Mouse (Mus musculus) embryonic facial prominence, embryonic 11.5 days (tissue): ENCODE measurements around the gene Abcc3. TPM values are rescaled to one million over a fixed set of nuclear protein-coding genes. Genes with fewer than 3 reads are reported as not detected.

Experiments
- ATAC-seq: fragments of 200-750 bp; cut with Nextera tagmentation; replicated peaks from 2 replicates; pipeline ENCODE4 v1.8.0; 2017; ENCODE audit warnings: low read depth; ENCODE audit not compliant: insufficient number of reproducible peaks, low FRiP score, low TSS enrichment
- DNase-seq: peaks from one replicate; pipeline ENCODE4 v3.0.0-alpha.2; 2015; ENCODE audit warnings: low spot score
- H3K27ac ChIP-seq: fragments of 300-500 bp; sonication (generic); replicated peaks from 2 replicates; pipeline ENCODE4 v1.5.1; 2014; ENCODE audit warnings: mild to moderate bottlenecking, low read depth, low read length, control low read depth
- H3K27me3 ChIP-seq: fragments of 300-500 bp; sonication (generic); 2 replicates; pipeline ENCODE4 v1.6.1; 2014; ENCODE audit warnings: mild to moderate bottlenecking, low read length, moderate library complexity, mixed read lengths; ENCODE audit not compliant: control insufficient read depth, insufficient read depth
- H3K36me3 ChIP-seq: fragments of 300-500 bp; sonication (generic); replicated peaks from 2 replicates; pipeline ENCODE4 v1.6.1; 2014; ENCODE audit warnings: low read depth, mild to moderate bottlenecking, low read length, moderate library complexity, mixed read lengths; ENCODE audit not compliant: control insufficient read depth, insufficient read depth
- H3K4me1 ChIP-seq: fragments of 300-500 bp; sonication (generic); 2 replicates; pipeline ENCODE4 v1.6.1; 2014; ENCODE audit warnings: low read length, mixed read lengths; ENCODE audit not compliant: control insufficient read depth, insufficient read depth
- H3K4me2 ChIP-seq: fragments of 300-500 bp; sonication (generic); 2 replicates; pipeline ENCODE4 v1.6.1; 2014; ENCODE audit warnings: low read depth, mild to moderate bottlenecking, control low read depth, low read length, moderate library complexity
- H3K4me3 ChIP-seq: fragments of 300-500 bp; sonication (generic); 2 replicates; pipeline ENCODE4 v1.5.1; 2014; ENCODE audit warnings: low read depth, low read length, control low read depth
- H3K9ac ChIP-seq: fragments of 300-500 bp; sonication (generic); replicated peaks from 2 replicates; pipeline ENCODE4 v1.6.1; 2014; ENCODE audit warnings: mild to moderate bottlenecking, control low read depth, low read length
- H3K9me3 ChIP-seq: fragments of 300-500 bp; sonication (generic); replicated peaks from 2 replicates; pipeline ENCODE4 v1.6.1; 2016; ENCODE audit warnings: mild to moderate bottlenecking, low read length, inconsistent platforms, mixed read lengths; ENCODE audit not compliant: control insufficient read depth
- WGBS: fragments of 180-500 bp; shearing (Covaris S2); extraction: QIAGEN DNeasy Blood & Tissue Kit; methylation state at CpG from one replicate; pipeline ENCODE4 v1.1.7; 2014; 5-methylcytosine and 5-hydroxymethylcytosine counted together
- polyA plus RNA-seq: library from polyadenylated mRNA; unstranded; fragments of >200 nt; fragmentation: Nextera tagmentation; extraction: Ambion mirVana; gene quantifications from 2 replicates; pipeline ENCODE4 v1.2.1, GENCODE M21; 2014

Gene Abcc3
- polyA plus RNA-seq, 1 experiment from 2014 or later, result 0.63 TPM

GRCm38 (mm10) chr11:94387756-94388155 lies 5.0 kb downstream of the Abcc3 start:
- no peak for DNase-seq
- ATAC-seq, result no peak
- 62% methylated on average over 4 of the region's 4 CpGs for WGBS

GRCm38 (mm10) chr11:94385977-94386771 lies 6.6 kb downstream of the Abcc3 start:
- DNase-seq (no peak), ATAC-seq (no peak; the same call in 1 of the 2 replicates)
- 32% methylated on average over 12 of the region's 12 CpGs for WGBS
- Histone ChIP-seq H3K4me3 (no peak overlapping the region), H3K27me3 (no peaks in the 10 kb centered on the region), H3K36me3 (no peaks in the 10 kb centered on the region), H3K4me1 (no peaks in the 10 kb centered on the region; the same call in 1 of the 2 replicates), H3K9ac (no peak overlapping the region), H3K4me2 (no peak overlapping the region), H3K9me3 (no peaks in the 10 kb centered on the region), H3K27ac (no peak overlapping the region)

More at GRCm38 (mm10) chr11:94387756-94388155, 5.0 kb downstream of the Abcc3 start:
- H3K27ac ChIP-seq, result no peak overlapping the region
- H3K36me3 ChIP-seq, result no peaks in the 10 kb centered on the region
- H3K4me1 ChIP-seq, result no peaks in the 10 kb centered on the region; the same call in 1 of the 2 replicates
- H3K9me3 ChIP-seq, result no peaks in the 10 kb centered on the region
- H3K9ac ChIP-seq, result no peak overlapping the region
- no peak overlapping the region for H3K4me2 ChIP-seq
- peaks cover 11% of the 10 kb centered on the region; the same call in 1 of the 2 replicates for H3K27me3 ChIP-seq
- H3K4me3 ChIP-seq, result no peak overlapping the region

GRCm38 (mm10) chr11:94379736-94380135 lies 13.1 kb downstream of the Abcc3 start:
- no peaks in the 10 kb centered on the region for H3K27me3 ChIP-seq
- no peaks in the 10 kb centered on the region for H3K9me3 ChIP-seq
- no peak for DNase-seq
- H3K36me3 ChIP-seq, result no peaks in the 10 kb centered on the region
- no peak overlapping the region for H3K27ac ChIP-seq
- H3K9ac ChIP-seq, result no peak overlapping the region
- ATAC-seq, result no peak
- H3K4me3 ChIP-seq, result no peak overlapping the region
- no peaks in the 10 kb centered on the region for H3K4me1 ChIP-seq
- WGBS, result 70% methylated on average over 8 of the region's 8 CpGs
- no peak overlapping the region for H3K4me2 ChIP-seq

- DNase-seq, result no peak
- no peaks in the 10 kb centered on the region for H3K27me3 ChIP-seq
- H3K4me2 ChIP-seq, result no peak overlapping the region
- no peaks in the 10 kb centered on the region for H3K9me3 ChIP-seq
- H3K4me1 ChIP-seq, result no peaks in the 10 kb centered on the region
- H3K9ac ChIP-seq, result no peak overlapping the region
- H3K36me3 ChIP-seq, result no peaks in the 10 kb centered on the region
- 27% methylated on average over 2 of the region's 2 CpGs for WGBS
- no peak for ATAC-seq
- H3K27ac ChIP-seq, result no peak overlapping the region
- H3K4me3 ChIP-seq, result no peak overlapping the region
Observed at GRCm38 (mm10) chr11:94379061-94379460, 13.7 kb downstream of the Abcc3 start.

GRCm38 (mm10) chr11:94374276-94374948 lies 18.4 kb downstream of the Abcc3 start:
- ATAC-seq (no peak), DNase-seq (no peak)
- no peaks in the 10 kb centered on the region for H3K36me3 ChIP-seq
- H3K27me3 ChIP-seq, result no peaks in the 10 kb centered on the region
- no peak overlapping the region for H3K4me2 ChIP-seq
- WGBS, result 91% methylated on average over 13 of the region's 13 CpGs
- no peaks in the 10 kb centered on the region for H3K4me1 ChIP-seq
- no peak overlapping the region for H3K4me3 ChIP-seq
- H3K9ac ChIP-seq, result no peak overlapping the region
- H3K9me3 ChIP-seq, result no peaks in the 10 kb centered on the region
- no peak overlapping the region for H3K27ac ChIP-seq

GRCm38 (mm10) chr11:94370809-94371208 lies 22.0 kb downstream of the Abcc3 start:
- ATAC-seq, result no peak
- 31% methylated on average over 5 of the region's 5 CpGs for WGBS
- DNase-seq, result no peak
- Histone ChIP-seq H3K27ac (no peak overlapping the region), H3K4me1 (no peaks in the 10 kb centered on the region), H3K9me3 (no peaks in the 10 kb centered on the region), H3K4me3 (no peak overlapping the region), H3K9ac (no peak overlapping the region), H3K36me3 (no peaks in the 10 kb centered on the region), H3K4me2 (no peak overlapping the region), H3K27me3 (no peaks in the 10 kb centered on the region)

- Histone ChIP-seq H3K36me3 (no peaks in the 10 kb centered on the region), H3K9me3 (no peaks in the 10 kb centered on the region), H3K4me1 (no peaks in the 10 kb centered on the region), H3K27ac (no peak overlapping the region), H3K4me2 (no peak overlapping the region), H3K27me3 (no peaks in the 10 kb centered on the region), H3K4me3 (no peak overlapping the region), H3K9ac (no peak overlapping the region)
- WGBS, result 83% methylated on average over 6 of the region's 6 CpGs
- no peak for ATAC-seq
- no peak for DNase-seq
Observed at GRCm38 (mm10) chr11:94369981-94370380, 22.8 kb downstream of the Abcc3 start.

GRCm38 (mm10) chr11:94365340-94365739 lies 27.5 kb downstream of the Abcc3 start:
- WGBS, result 63% methylated on average over 3 of the region's 3 CpGs

More at GRCm38 (mm10) chr11:94365340-94365739, 27.5 kb downstream of the Abcc3 start:
- no peaks in the 10 kb centered on the region for H3K36me3 ChIP-seq
- H3K27ac ChIP-seq, result no peak overlapping the region
- no peaks in the 10 kb centered on the region for H3K9me3 ChIP-seq
- no peaks in the 10 kb centered on the region for H3K27me3 ChIP-seq
- ATAC-seq (no peak), DNase-seq (no peak)
- H3K4me2 ChIP-seq, result no peak overlapping the region
- no peaks in the 10 kb centered on the region for H3K4me1 ChIP-seq
- H3K4me3 ChIP-seq, result no peak overlapping the region
- H3K9ac ChIP-seq, result no peak overlapping the region
